Mouse (Mus musculus) heart, embryonic 14.5 days (tissue): ENCODE measurements at regions not wholly inside any gene's neighbourhood (a gene's known extent, or its start where the extent isn't known, plus 50 kb on each side); places are given as distances from the start of the nearest gene placed in this dataset. TPM values are rescaled to one million over a fixed set of nuclear protein-coding genes. Genes with fewer than 3 reads are reported as not detected.

Experiments used
- ATAC-seq: fragments of 200-750 bp; cut with Nextera tagmentation; 2 replicates; pipeline ENCODE4 v1.8.0; 2017; ENCODE audit warnings: low read depth, moderate TSS enrichment; ENCODE audit not compliant: insufficient number of reproducible peaks, insufficient read depth, low FRiP score
- H3K27ac ChIP-seq, 2 experiments: fragments of 200-500 bp in 1 of 2; fragments of 300-500 bp in 1 of 2; sonication (generic) in 1 of 2; replicated peaks in 1 of 2; 2 replicates each; pipeline ENCODE4 v1.5.1; 2012 to 2014; ENCODE audit warnings: low read depth in 2 of 2, low read length in 2 of 2, control low read depth in 1 of 2, mild to moderate bottlenecking in 1 of 2, mixed read lengths in 1 of 2; ENCODE audit not compliant: control insufficient read depth in 1 of 2, insufficient read depth in 1 of 2
- H3K27me3 ChIP-seq: fragments of 300-500 bp; sonication (generic); 2 replicates; pipeline ENCODE4 v1.6.1; 2014; ENCODE audit warnings: mild to moderate bottlenecking, low read length, control low read depth; ENCODE audit not compliant: control insufficient read depth, insufficient read depth
- H3K36me3 ChIP-seq: fragments of 300-500 bp; sonication (generic); 2 replicates; pipeline ENCODE4 v1.6.1; 2014; ENCODE audit warnings: mild to moderate bottlenecking, control low read depth, low read length, mixed read lengths; ENCODE audit not compliant: control insufficient read depth, insufficient read depth
- H3K4me1 ChIP-seq, 2 experiments: fragments of 200-500 bp in 1 of 2; fragments of 300-500 bp in 1 of 2; sonication (generic) in 1 of 2; 2 replicates each; pipeline ENCODE4 v1.6.1; 2012 to 2014; ENCODE audit warnings: low read length in 2 of 2, control low read depth in 1 of 2, mixed read lengths in 1 of 2; ENCODE audit not compliant: control insufficient read depth in 2 of 2, insufficient read depth in 2 of 2
- H3K4me2 ChIP-seq: fragments of 300-500 bp; sonication (generic); 2 replicates; pipeline ENCODE4 v1.6.1; 2014; ENCODE audit warnings: mild to moderate bottlenecking, low read length
- H3K4me3 ChIP-seq, 2 experiments: fragments of 200-500 bp in 1 of 2; fragments of 300-500 bp in 1 of 2; sonication (generic) in 1 of 2; 2 replicates each; pipeline ENCODE4 v1.5.1; 2012 to 2014; ENCODE audit warnings: low read length in 2 of 2, mild to moderate bottlenecking in 2 of 2, control low read depth in 1 of 2, low read depth in 1 of 2, moderate library complexity in 1 of 2; ENCODE audit not compliant: control insufficient read depth in 1 of 2, insufficient read depth in 1 of 2
- H3K9ac ChIP-seq: fragments of 300-500 bp; sonication (generic); 2 replicates; pipeline ENCODE4 v1.6.1; 2014; ENCODE audit warnings: mild to moderate bottlenecking, low read length
- H3K9me3 ChIP-seq: fragments of 300-500 bp; sonication (generic); 2 replicates; pipeline ENCODE4 v1.6.1; 2016; ENCODE audit warnings: low read length, control low read depth; ENCODE audit not compliant: control insufficient read depth
- WGBS: fragments of 180-500 bp; shearing (Covaris S2); extraction: QIAGEN DNeasy Blood & Tissue Kit; methylation state at CpG from one replicate; pipeline ENCODE4 v1.1.7; 2014; 5-methylcytosine and 5-hydroxymethylcytosine counted together
- microRNA counts: library from miRNA; unstranded; fragments of <30 nt; microRNA quantifications from one replicate; lab custom pipeline; 2016
- microRNA-seq: library from miRNA; unstranded; fragments of <30 nt; microRNA quantifications from one replicate; pipeline ENCODE4, GENCODE M21; 2016

DNA sequence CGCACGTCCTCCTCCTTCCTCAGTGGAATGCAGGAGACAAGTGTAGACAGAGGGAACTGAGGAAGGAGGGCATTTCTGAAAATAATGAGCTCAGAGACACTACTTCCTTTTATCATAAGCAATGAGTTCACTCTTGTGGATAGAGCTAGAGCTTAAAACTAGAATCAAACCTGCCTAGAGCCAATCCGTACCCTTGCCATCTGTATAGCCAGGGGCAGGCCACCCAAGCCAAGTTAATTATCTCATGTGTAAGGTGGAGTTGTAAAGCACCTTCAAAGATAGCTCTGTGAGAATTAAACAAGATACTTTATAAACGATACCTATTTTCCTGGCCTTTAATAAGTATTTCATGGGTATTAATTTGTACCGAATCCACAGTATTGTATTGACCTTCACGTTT, 113.4 kb upstream of the Sptlc3 start:
- no peaks in the 10 kb centered on the region for H3K36me3 ChIP-seq
- no peak overlapping the region for H3K4me2 ChIP-seq
- no peak overlapping the region for H3K9ac ChIP-seq
- WGBS = 74% methylated on average over 6 of the region's 6 CpGs
- H3K27me3 ChIP-seq = no peaks in the 10 kb centered on the region
- no peaks in the 10 kb centered on the region for H3K4me1 ChIP-seq
- no peak overlapping the region for H3K27ac ChIP-seq
- no peaks in the 10 kb centered on the region for H3K9me3 ChIP-seq
- no peak for ATAC-seq
- no peak overlapping the region for H3K4me3 ChIP-seq

DNA sequence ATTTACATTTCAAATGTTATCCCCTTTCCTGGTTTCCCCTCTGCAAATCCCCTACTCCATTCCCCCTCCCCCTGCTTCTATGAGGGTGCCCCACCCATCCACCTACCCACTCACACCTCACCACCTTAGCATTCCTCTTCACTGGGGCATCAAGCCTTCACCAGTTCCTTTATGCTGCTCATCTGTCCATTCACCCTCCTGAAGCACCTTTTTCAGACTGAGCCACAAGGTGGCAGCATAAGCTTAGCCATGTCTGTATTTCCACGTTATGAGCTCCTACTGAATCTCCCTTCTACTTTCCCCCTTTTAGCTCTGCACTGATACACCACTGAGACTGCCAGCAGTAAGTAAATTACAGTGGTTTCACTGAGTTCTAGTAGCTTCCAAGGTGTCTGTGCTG, 112.1 kb upstream of the Sptlc3 start:
- no peak overlapping the region for H3K4me2 ChIP-seq
- no peak overlapping the region for H3K9ac ChIP-seq
- no peaks in the 10 kb centered on the region for H3K36me3 ChIP-seq
- H3K27ac ChIP-seq = no peak overlapping the region
- no peaks in the 10 kb centered on the region for H3K9me3 ChIP-seq
- no peaks in the 10 kb centered on the region for H3K4me1 ChIP-seq
- WGBS = 0% methylated on average over 1 of the region's 1 CpGs
- H3K4me3 ChIP-seq = no peak overlapping the region
- no peaks in the 10 kb centered on the region for H3K27me3 ChIP-seq
- no peak for ATAC-seq

DNA sequence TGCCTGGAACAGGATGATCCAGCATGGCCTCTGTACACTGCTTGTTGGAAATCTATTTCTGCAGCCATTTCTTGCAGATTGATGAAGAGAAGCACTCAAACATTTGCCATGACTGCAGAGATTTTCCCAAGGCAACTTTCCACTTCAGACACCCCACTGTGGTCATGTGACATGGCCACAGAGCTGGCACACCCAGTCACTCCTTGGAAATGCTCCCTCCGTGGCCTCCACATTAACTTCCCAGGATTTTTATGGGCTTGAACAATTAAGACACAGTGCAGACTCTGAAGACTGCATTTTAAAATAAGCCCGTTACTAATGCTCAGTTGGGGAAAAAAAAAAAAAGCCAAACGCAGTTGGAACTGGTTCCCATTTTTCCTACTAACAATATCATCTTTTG, 80.2 kb upstream of the Sptlc3 start:
- Histone ChIP-seq H3K4me2 (no peak overlapping the region), H3K27ac (no peak overlapping the region), H3K9me3 (no peaks in the 10 kb centered on the region), H3K27me3 (no peaks in the 10 kb centered on the region), H3K9ac (no peak overlapping the region), H3K4me3 (no peak overlapping the region), H3K4me1 (no peaks in the 10 kb centered on the region), H3K36me3 (no peaks in the 10 kb centered on the region)
- WGBS = 76% methylated on average over 3 of the region's 3 CpGs
- no peak for ATAC-seq

- no peaks in the 10 kb centered on the region for H3K4me1 ChIP-seq
- no peaks in the 10 kb centered on the region for H3K9me3 ChIP-seq
- no peak overlapping the region for H3K4me2 ChIP-seq
- H3K9ac ChIP-seq = no peak overlapping the region
- no peaks in the 10 kb centered on the region for H3K36me3 ChIP-seq
- no peaks in the 10 kb centered on the region for H3K27me3 ChIP-seq
- WGBS = 46% methylated on average over 1 of the region's 1 CpGs
- no peak overlapping the region for H3K4me3 ChIP-seq
- no peak overlapping the region for H3K27ac ChIP-seq
- no peak for ATAC-seq
Measured at GRCm38 (mm10) chr2:139417506-139417905, 76.2 kb upstream of the Sptlc3 start.

GRCm38 (mm10) chr2:139422678-139423077, 71.0 kb upstream of the Sptlc3 start:
- ATAC-seq = no peak
- WGBS = 55% methylated on average over 3 of the region's 3 CpGs

GRCm38 (mm10) chr2:139423413-139423812, 70.3 kb upstream of the Sptlc3 start:
- WGBS = 64% methylated on average over 2 of the region's 2 CpGs
- H3K9me3 ChIP-seq = no peaks in the 10 kb centered on the region
- no peak for ATAC-seq
- H3K36me3 ChIP-seq = no peaks in the 10 kb centered on the region
- H3K27me3 ChIP-seq = no peaks in the 10 kb centered on the region
- H3K4me2 ChIP-seq = no peak overlapping the region
- H3K27ac ChIP-seq = no peak overlapping the region
- no peak overlapping the region for H3K9ac ChIP-seq
- H3K4me3 ChIP-seq = no peak overlapping the region
- no peaks in the 10 kb centered on the region for H3K4me1 ChIP-seq

More at GRCm38 (mm10) chr2:139422678-139423077, 71.0 kb upstream of the Sptlc3 start:
- no peaks in the 10 kb centered on the region for H3K9me3 ChIP-seq
- H3K4me1 ChIP-seq = no peaks in the 10 kb centered on the region
- no peak overlapping the region for H3K4me2 ChIP-seq
- H3K4me3 ChIP-seq = no peak overlapping the region
- no peak overlapping the region for H3K9ac ChIP-seq
- H3K27me3 ChIP-seq = no peaks in the 10 kb centered on the region
- H3K27ac ChIP-seq = no peak overlapping the region
- no peaks in the 10 kb centered on the region for H3K36me3 ChIP-seq

MicroRNAs encoded in the stretch of these regions (microRNA counts, 519-probe panel; counts per million panel counts)
- microRNA mmu-miR-1952 (lab: Ali Mortazavi, UCI) = 322 counts per million, percentile 70 among the panel's probes with 10 or more counts

Small RNA genes lying in the stretch of these regions (microRNA-seq; reads per million reads assigned to microRNA genes)
- gene Mir1952 = not detected
